Mouse (Mus musculus) brain, embryonic 14.5 days (tissue): ENCODE data around the gene 4932438A13Rik.

Experiments
- CTCF ChIP-seq: fragments of 200-500 bp; IDR thresholded peaks from 2 replicates; pipeline ENCODE4 v1.5.1; 2012; ENCODE audit warnings: inconsistent platforms, mild to moderate bottlenecking, moderate library complexity, borderline replicate concordance; ENCODE audit not compliant: insufficient read depth, insufficient read length; ENCODE audit errors: extremely low read depth
- POLR2A ChIP-seq: fragments of 200-500 bp; IDR thresholded peaks from 2 replicates; pipeline ENCODE4 v1.6.1; 2012; ENCODE audit warnings: mild to moderate bottlenecking, inconsistent platforms, borderline replicate concordance; ENCODE audit not compliant: poor library complexity, insufficient read depth, insufficient read length, severe bottlenecking; ENCODE audit errors: extremely low read depth

DNA sequence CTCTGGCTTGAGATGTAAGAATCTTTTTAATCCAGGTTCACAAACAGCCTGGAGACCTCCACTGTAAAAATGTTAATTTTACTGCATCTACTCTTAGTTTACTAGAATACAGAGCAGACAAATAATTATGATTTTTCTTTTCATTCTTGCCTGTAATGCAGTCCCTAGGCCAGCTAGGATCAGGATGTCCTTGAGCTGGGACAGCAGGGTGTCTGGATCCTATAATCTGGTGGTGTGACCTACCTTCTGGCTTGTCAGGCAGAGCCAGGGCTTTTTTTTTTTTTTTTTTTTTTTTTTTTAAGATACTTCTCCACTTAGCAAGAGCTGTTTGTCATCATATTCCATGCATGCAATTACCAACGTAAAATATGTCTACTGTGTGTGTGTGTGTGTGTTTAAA lies 37.8 kb upstream of the 4932438A13Rik start:
- TF ChIP-seq CTCF (no peak), POLR2A (no peak)
